23 mouse cellular contexts compared by ENCODE assay signal in genomic region chr8:121821770-121822169, GRCm38 (mm10). TPM values are rescaled to one million over a fixed set of nuclear protein-coding genes. Genes with fewer than 3 reads are reported as not detected.
DNase-seq lines count a peak whose midpoint lies in the region; ATAC-seq and TF ChIP-seq lines count a peak whose summit lies in the region.
"Had no signal": no experiment of that assay in that cellular context is flagged by ENCODE, and none has a peak within 500 bp of the region (broad histone marks: within the 10 kb centered on the region; RNA-seq: fewer than 3 reads in every experiment).

No protein-coding gene starts in this region.

- no peak for TF ChIP-seq CTCF in testis, adult 2 months (IDR thresholded peaks at IDR 0.05; ENCODE audit: control insufficient read depth, insufficient read depth, insufficient replicate concordance, low read depth, low read length)

- no peaks in the 10 kb centered on the region for H3K27me3 ChIP-seq in testis, adult 2 months (ENCODE audit: control insufficient read depth, insufficient read depth, low read length)
- H3K27me3 ChIP-seq in midbrain, embryonic 14.5 days (ENCODE audit: control insufficient read depth, insufficient read depth, low read length): no peaks in the 10 kb centered on the region
- H3K27me3 ChIP-seq: embryonic facial prominence, embryonic 12.5 days; embryonic facial prominence, embryonic 15.5 days; hindbrain, embryonic 12.5 days; hindbrain, embryonic 15.5 days; intestine, embryonic 15.5 days had no signal

- no peak for TF ChIP-seq POLR2A in testis, adult 2 months (IDR thresholded peaks at IDR 0.05; ENCODE audit: control insufficient read depth, low read depth, low read length)

- 97% methylated on average over 9 of the region's 9 CpGs for WGBS in midbrain, embryonic 14.5 days

- no peak for ATAC-seq in midbrain, embryonic 14.5 days (ENCODE audit: low FRiP score, low TSS enrichment)
- ATAC-seq: CD4-positive, CD25-positive, alpha-beta regulatory T cell, adult 4 months; forebrain, embryonic 14.5 days; forebrain, postnatal 0 days; intestine, embryonic 15.5 days had no signal

- DNase-seq in testis, postnatal 10 days (ENCODE audit: low spot score): no peak
- peak; percentile 50 for DNase-seq in ES-CJ7 (ENCODE audit: low read depth, low spot score)
- DNase-seq in ZHBTc4 (ENCODE audit: low read depth, low spot score): peak; percentile 48
- no peak for DNase-seq in gastrocnemius, postnatal 10 days
- DNase-seq in midbrain, embryonic 14.5 days: no peak
- DNase-seq: adrenal gland, adult 2 months; adrenal gland, postnatal 14 days; cerebellum, adult 11 months; cerebellum, adult 2 months; cerebellum, adult 9-11 months; cerebellum, postnatal 25 days; forebrain, postnatal 0 days; gastrocnemius, postnatal 36 days; heart, adult 2 months had no signal

- H3K4me2 ChIP-seq in midbrain, embryonic 14.5 days (ENCODE audit: low read length): no peak overlapping the region
- H3K4me2 ChIP-seq: embryonic facial prominence, embryonic 12.5 days; embryonic facial prominence, embryonic 15.5 days; heart, embryonic 11.5 days; hindbrain, embryonic 12.5 days; hindbrain, embryonic 15.5 days; intestine, embryonic 15.5 days had no signal

- H3K4me1 ChIP-seq in testis, adult 2 months (ENCODE audit: control insufficient read depth, insufficient read depth, low read length): no peaks in the 10 kb centered on the region
- no peaks in the 10 kb centered on the region for H3K4me1 ChIP-seq in midbrain, embryonic 14.5 days (ENCODE audit: control insufficient read depth, insufficient read depth, low read length)
- H3K4me1 ChIP-seq: embryonic facial prominence, embryonic 12.5 days; embryonic facial prominence, embryonic 15.5 days; hindbrain, embryonic 12.5 days; hindbrain, embryonic 15.5 days; intestine, embryonic 15.5 days had no signal

- no peaks in the 10 kb centered on the region for H3K9me3 ChIP-seq in midbrain, embryonic 14.5 days (ENCODE audit: control insufficient read depth, low read length)
- H3K9me3 ChIP-seq: embryonic facial prominence, embryonic 12.5 days; embryonic facial prominence, embryonic 15.5 days; hindbrain, embryonic 12.5 days; hindbrain, embryonic 15.5 days; intestine, embryonic 15.5 days had no signal

- no peak overlapping the region for H3K9ac ChIP-seq in midbrain, embryonic 14.5 days (replicated peaks; ENCODE audit: low read length)
- H3K9ac ChIP-seq: embryonic facial prominence, embryonic 12.5 days; embryonic facial prominence, embryonic 15.5 days; forebrain, postnatal 0 days; hindbrain, embryonic 12.5 days; hindbrain, embryonic 15.5 days; intestine, embryonic 15.5 days had no signal

- peak overlapping the region; percentile 90 for H3K4me3 ChIP-seq in testis, adult 2 months (ENCODE audit: control insufficient read depth, low read depth, low read length)
- no peak overlapping the region for H3K4me3 ChIP-seq in midbrain, embryonic 14.5 days (replicated peaks; ENCODE audit: low read depth, low read length)
- H3K4me3 ChIP-seq: embryonic facial prominence, embryonic 12.5 days; embryonic facial prominence, embryonic 15.5 days; heart, adult 2 months; hindbrain, embryonic 12.5 days; hindbrain, embryonic 15.5 days; intestine, embryonic 15.5 days had no signal

- no peak overlapping the region for H3K27ac ChIP-seq in testis, adult 2 months (ENCODE audit: control insufficient read depth, insufficient read depth, low read depth, low read length)
- H3K27ac ChIP-seq in midbrain, embryonic 14.5 days (replicated peaks; ENCODE audit: low read depth, low read length): no peak overlapping the region
- H3K27ac ChIP-seq: embryonic facial prominence, embryonic 12.5 days; embryonic facial prominence, embryonic 15.5 days; heart, adult 2 months; hindbrain, embryonic 12.5 days; hindbrain, embryonic 15.5 days; intestine, embryonic 15.5 days had no signal

- H3K36me3 ChIP-seq in testis, adult 2 months (ENCODE audit: control insufficient read depth, insufficient read depth, low read length): peaks cover 2% of the 10 kb centered on the region
- H3K36me3 ChIP-seq in midbrain, embryonic 14.5 days (ENCODE audit: control insufficient read depth, insufficient read depth, low read length): peaks cover 24% of the 10 kb centered on the region

RNA-seq across cellular contexts. Expression of gene Klhdc4, which starts 7.6 kb away (rescaled TPM):
- polyA plus RNA-seq in testis, adult 2 months (2012; rRNA removed): 12.5 and 13.6 TPM in 2 replicates
- 10 to 100 TPM; 10.7 to 13.3 TPM for total RNA-seq in gastrocnemius, postnatal 10 days (2021)
- 38.5 and 41.7 TPM in 2 replicates for polyA plus RNA-seq in midbrain, embryonic 14.5 days (2014; fragmentation: Nextera tagmentation; extraction: Ambion mirVana)

Comparison
In these comparisons a context has a peak if more than half of its experiments do, and no peak if none do; other contexts are left out.
1. DNase-seq: peak in ES-CJ7 (single experiment) and ZHBTc4 (single experiment); none in testis, postnatal 10 days (single experiment), gastrocnemius, postnatal 10 days (single experiment) and midbrain, embryonic 14.5 days (single experiment).